Mouse (Mus musculus) limb, embryonic 12.5 days (tissue): ENCODE data around the gene Smap2. TPM values are rescaled to one million over a fixed set of nuclear protein-coding genes. Genes with fewer than 3 reads are reported as not detected.

Experiments
- ATAC-seq: fragments of 200-750 bp; cut with Nextera tagmentation; 2 replicates; pipeline ENCODE4 v1.8.0; 2017; ENCODE audit warnings: low read depth, moderate TSS enrichment; ENCODE audit not compliant: insufficient number of reproducible peaks, insufficient read depth, low FRiP score, low TSS enrichment
- H3K27ac ChIP-seq: fragments of 300-500 bp; sonication (generic); 2 replicates; pipeline ENCODE4 v1.5.1; 2016; ENCODE audit warnings: mild to moderate bottlenecking, moderate library complexity
- H3K27me3 ChIP-seq: fragments of 300-500 bp; sonication (generic); 2 replicates; pipeline ENCODE4 v1.6.1; 2016; ENCODE audit warnings: mild to moderate bottlenecking, moderate library complexity
- H3K36me3 ChIP-seq: fragments of 300-500 bp; sonication (generic); 2 replicates; pipeline ENCODE4 v1.6.1; 2016; ENCODE audit warnings: mild to moderate bottlenecking, moderate library complexity
- H3K4me1 ChIP-seq: fragments of 300-500 bp; sonication (generic); replicated peaks from 2 replicates; pipeline ENCODE4 v1.6.1; 2016
- H3K4me2 ChIP-seq: fragments of 300-500 bp; sonication (generic); 2 replicates; pipeline ENCODE4 v1.6.1; 2016; ENCODE audit warnings: mild to moderate bottlenecking, moderate library complexity
- H3K4me3 ChIP-seq: fragments of 300-500 bp; sonication (generic); replicated peaks from 2 replicates; pipeline ENCODE4 v1.5.1; 2016; ENCODE audit warnings: mild to moderate bottlenecking
- H3K9ac ChIP-seq: fragments of 300-500 bp; sonication (generic); replicated peaks from 2 replicates; pipeline ENCODE4 v1.6.1; 2016; ENCODE audit warnings: mild to moderate bottlenecking, moderate library complexity
- H3K9me3 ChIP-seq: fragments of 300-500 bp; sonication (generic); 2 replicates; pipeline ENCODE4 v1.6.1; 2016; ENCODE audit warnings: mild to moderate bottlenecking, moderate library complexity
- WGBS: fragments of 180-500 bp; shearing (Covaris S2); methylation state at CpG from one replicate; pipeline ENCODE4 v1.1.7; 2016; 5-methylcytosine and 5-hydroxymethylcytosine counted together
- polyA plus RNA-seq: library from polyadenylated mRNA; unstranded; fragments of >200 nt; fragmentation: Nextera tagmentation; extraction: Ambion mirVana; gene quantifications from 2 replicates; pipeline ENCODE4 v1.2.1, GENCODE M21; 2016

The Smap2 gene
- polyA plus RNA-seq, 1 experiment from 2014 or later: 16.9 TPM

- no peak for ATAC-seq
- H3K9me3 ChIP-seq: no peaks in the 10 kb centered on the region
- H3K4me3 ChIP-seq: no peak overlapping the region
- no peaks in the 10 kb centered on the region for H3K36me3 ChIP-seq
- peaks cover 17% of the 10 kb centered on the region for H3K4me1 ChIP-seq
- H3K27ac ChIP-seq: no peak overlapping the region
- no peak overlapping the region for H3K4me2 ChIP-seq
- no peak overlapping the region for H3K9ac ChIP-seq
- WGBS: 76% methylated on average over 10 of the region's 10 CpGs
- no peaks in the 10 kb centered on the region for H3K27me3 ChIP-seq
These were observed 3.2 kb upstream of the Smap2 start for GRCm38 (mm10) chr4:121020040-121020790.

- Histone ChIP-seq H3K9ac (no peak overlapping the region), H3K36me3 (no peaks in the 10 kb centered on the region), H3K27me3 (no peaks in the 10 kb centered on the region), H3K9me3 (no peaks in the 10 kb centered on the region), H3K4me1 (peaks cover 17% of the 10 kb centered on the region), H3K27ac (no peak overlapping the region), H3K4me2 (no peak overlapping the region), H3K4me3 (no peak overlapping the region)
- 85% methylated on average over 3 of the region's 3 CpGs for WGBS
- ATAC-seq: no peak
These were observed 1.2 kb upstream of the Smap2 start for GRCm38 (mm10) chr4:121018250-121018649.

DNA sequence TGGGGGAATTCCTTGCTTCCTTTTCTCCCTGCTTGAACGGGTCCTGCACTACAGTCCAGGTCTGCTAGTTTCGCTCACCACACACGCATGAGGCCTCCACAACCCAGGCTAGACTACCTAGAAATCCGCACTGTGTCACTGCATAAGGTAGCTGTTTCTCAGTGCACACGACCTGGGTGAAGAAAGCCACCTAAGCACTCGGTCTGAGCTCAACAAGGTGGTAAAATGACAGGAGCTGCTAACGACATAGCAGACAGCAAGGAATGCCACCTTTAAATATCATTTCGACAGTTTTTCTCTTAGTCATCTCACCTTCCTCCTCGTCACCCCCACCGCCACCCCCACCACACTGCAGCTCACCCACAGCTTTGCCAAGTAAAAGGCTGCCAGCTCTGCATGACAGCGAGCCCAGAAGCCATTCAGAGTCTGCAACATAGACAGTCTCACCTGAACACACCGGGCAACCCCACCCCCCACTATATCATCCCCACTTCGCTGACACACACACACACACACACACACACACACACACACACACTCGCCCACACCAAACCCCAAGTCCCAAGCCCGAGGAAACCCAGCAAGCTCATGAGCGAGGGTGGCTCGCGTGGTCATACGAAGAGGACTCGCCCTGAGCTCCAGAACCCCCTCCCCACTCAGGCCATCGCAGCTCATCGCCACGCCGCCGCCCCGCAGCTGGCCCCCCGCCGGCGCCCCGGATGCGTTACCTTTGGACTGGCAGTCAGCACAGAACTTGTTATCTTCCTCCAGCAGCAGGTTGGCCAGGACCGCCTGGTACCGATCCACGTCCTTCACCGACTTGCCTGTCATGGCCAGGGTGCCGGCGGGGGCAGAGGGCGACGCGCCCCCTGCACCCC lies 787 bp downstream of the Smap2 start:
- peak overlapping the region; percentile 69; the same call in 1 of the 2 replicates for H3K27ac ChIP-seq
- H3K9me3 ChIP-seq: no peaks in the 10 kb centered on the region
- H3K27me3 ChIP-seq: no peaks in the 10 kb centered on the region
- H3K4me2 ChIP-seq: peak overlapping the region; percentile 97
- WGBS: 5% methylated on average over 40 of the region's 40 CpGs
- peak overlapping the region; percentile 98 for H3K4me3 ChIP-seq
- H3K36me3 ChIP-seq: no peaks in the 10 kb centered on the region
- peak overlapping the region; percentile 83 for H3K9ac ChIP-seq
- peak; percentile 33 for ATAC-seq
- H3K4me1 ChIP-seq: peaks cover 17% of the 10 kb centered on the region

- H3K9me3 ChIP-seq: no peaks in the 10 kb centered on the region
- WGBS: 82% methylated on average over 7 of the region's 7 CpGs
- H3K27ac ChIP-seq: no peak overlapping the region
- no peak for ATAC-seq
- H3K27me3 ChIP-seq: no peaks in the 10 kb centered on the region
- H3K36me3 ChIP-seq: no peaks in the 10 kb centered on the region
- peak overlapping the region; percentile 97; the same call in 1 of the 2 replicates for H3K4me2 ChIP-seq
- H3K9ac ChIP-seq: no peak overlapping the region
- H3K4me1 ChIP-seq: peaks cover 26% of the 10 kb centered on the region
- no peak overlapping the region for H3K4me3 ChIP-seq
These were observed 1.8 kb downstream of the Smap2 start for GRCm38 (mm10) chr4:121015268-121015659.

- H3K27me3 ChIP-seq: no peaks in the 10 kb centered on the region
- peaks cover 28% of the 10 kb centered on the region for H3K4me1 ChIP-seq
- H3K9me3 ChIP-seq: no peaks in the 10 kb centered on the region
- H3K4me3 ChIP-seq: no peak overlapping the region
- H3K9ac ChIP-seq: no peak overlapping the region
- no peaks in the 10 kb centered on the region for H3K36me3 ChIP-seq
- 82% methylated on average over 10 of the region's 10 CpGs for WGBS
- H3K4me2 ChIP-seq: peak overlapping the region; percentile 97; the same call in 1 of the 2 replicates
- ATAC-seq: no peak
- no peak overlapping the region for H3K27ac ChIP-seq
These were observed 2.3 kb downstream of the Smap2 start for GRCm38 (mm10) chr4:121014594-121015267.

DNA sequence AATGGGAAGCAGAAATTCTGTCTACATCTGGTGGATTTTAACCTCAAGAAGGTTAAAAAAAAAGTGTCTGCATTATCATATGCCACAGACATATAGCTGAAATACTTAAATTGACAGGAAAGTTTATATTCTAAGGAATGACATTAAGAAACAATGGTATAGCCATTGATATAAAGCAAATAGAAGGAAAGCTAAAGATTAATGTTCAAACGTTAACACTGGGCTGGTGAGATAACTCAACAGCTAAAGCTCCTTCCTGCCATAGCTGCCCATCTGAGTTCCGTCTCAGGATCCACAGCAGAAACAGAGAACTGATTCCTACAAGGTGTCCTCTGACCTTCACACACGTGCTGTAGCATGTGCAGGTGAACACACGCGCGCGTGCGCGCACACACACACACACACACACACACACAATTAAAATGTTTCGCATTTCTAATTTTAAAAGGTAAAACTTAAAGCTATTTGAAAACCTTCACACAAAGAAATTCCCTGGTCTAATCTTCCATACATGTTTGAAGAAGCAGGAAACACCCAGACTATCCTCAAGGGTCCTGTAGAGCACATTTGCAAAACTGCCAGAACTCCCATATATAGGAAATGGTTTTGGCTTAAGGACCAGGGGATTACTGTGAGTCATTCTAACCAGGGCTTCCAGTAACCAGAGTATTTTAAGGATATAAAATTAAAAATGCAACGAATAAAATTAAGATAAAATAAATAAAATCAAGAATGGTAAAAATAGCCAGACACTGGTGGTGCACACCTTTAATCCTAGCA lies 6.1 kb downstream of the Smap2 start:
- H3K27ac ChIP-seq: no peak overlapping the region
- no peak for ATAC-seq
- H3K9me3 ChIP-seq: no peaks in the 10 kb centered on the region
- 82% methylated on average over 11 of the region's 11 CpGs for WGBS
- peaks cover 36% of the 10 kb centered on the region for H3K4me1 ChIP-seq
- no peaks in the 10 kb centered on the region for H3K36me3 ChIP-seq
- no peaks in the 10 kb centered on the region for H3K27me3 ChIP-seq
- H3K4me2 ChIP-seq: no peak overlapping the region
- H3K4me3 ChIP-seq: no peak overlapping the region
- no peak overlapping the region; the same call in 1 of the 2 replicates for H3K9ac ChIP-seq

DNA sequence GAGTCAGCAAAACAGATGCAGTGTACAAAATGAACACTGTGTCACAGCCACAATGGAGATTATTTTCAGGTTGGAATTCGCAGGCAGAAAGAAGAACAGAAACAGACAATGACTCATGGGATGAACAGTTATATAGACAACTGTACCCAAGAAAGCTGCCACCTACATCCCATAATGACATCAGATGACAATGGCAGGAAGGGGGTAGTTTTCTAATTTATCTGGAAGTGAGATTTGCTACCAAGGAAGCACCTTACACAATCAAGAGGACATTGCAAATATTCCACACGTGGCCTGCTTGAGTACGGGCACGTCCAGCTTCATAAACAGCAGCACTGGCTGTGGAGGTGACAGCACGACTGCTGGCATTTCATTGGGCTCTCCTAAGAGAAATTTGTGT lies 7.9 kb downstream of the Smap2 start:
- WGBS: 84% methylated on average over 5 of the region's 5 CpGs
- no peaks in the 10 kb centered on the region for H3K36me3 ChIP-seq
- no peaks in the 10 kb centered on the region for H3K27me3 ChIP-seq
- no peak overlapping the region for H3K4me3 ChIP-seq
- ATAC-seq: no peak
- no peak overlapping the region for H3K9ac ChIP-seq
- H3K4me2 ChIP-seq: no peak overlapping the region
- H3K27ac ChIP-seq: no peak overlapping the region
- H3K4me1 ChIP-seq: peaks cover 32% of the 10 kb centered on the region
- H3K9me3 ChIP-seq: no peaks in the 10 kb centered on the region

DNA sequence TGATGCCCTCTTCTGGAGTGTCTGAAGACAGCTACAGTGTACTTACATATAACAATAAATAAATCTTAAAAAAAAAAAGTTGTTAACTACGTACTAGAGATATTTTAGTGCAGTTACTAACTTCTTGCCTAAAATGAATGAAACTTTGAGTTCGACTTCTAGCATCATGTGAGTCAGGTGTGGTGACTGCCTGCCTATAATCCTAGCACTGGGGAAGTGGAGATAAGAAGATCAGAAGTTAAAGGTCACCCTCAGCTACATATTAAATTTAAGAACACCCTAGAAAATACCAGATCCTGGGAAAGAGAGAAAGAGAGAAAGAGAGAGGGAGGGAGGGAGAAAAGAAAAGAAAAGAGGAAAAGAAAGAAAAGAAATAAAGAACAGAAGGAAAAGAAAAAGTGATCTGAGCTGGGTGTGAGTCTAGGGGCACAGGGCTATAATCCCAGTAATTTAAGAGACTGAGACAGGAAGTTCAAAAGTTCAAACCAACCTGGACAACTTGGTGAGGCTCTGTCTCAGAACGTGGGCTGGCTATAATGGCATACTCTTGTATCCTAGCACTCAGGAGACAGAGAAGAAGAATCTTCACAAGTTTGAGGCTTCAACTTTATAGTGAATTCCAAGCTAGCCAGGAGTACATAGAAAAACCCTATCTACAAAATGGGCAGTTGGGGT lies 8.8 kb downstream of the Smap2 start:
- 56% methylated on average over 3 of the region's 3 CpGs for WGBS
- H3K27ac ChIP-seq: no peak overlapping the region
- H3K9me3 ChIP-seq: no peaks in the 10 kb centered on the region
- no peak overlapping the region for H3K4me2 ChIP-seq
- H3K27me3 ChIP-seq: no peaks in the 10 kb centered on the region
- H3K36me3 ChIP-seq: no peaks in the 10 kb centered on the region
- no peak overlapping the region for H3K4me3 ChIP-seq
- ATAC-seq: no peak
- H3K9ac ChIP-seq: no peak overlapping the region
- peaks cover 37% of the 10 kb centered on the region for H3K4me1 ChIP-seq

DNA sequence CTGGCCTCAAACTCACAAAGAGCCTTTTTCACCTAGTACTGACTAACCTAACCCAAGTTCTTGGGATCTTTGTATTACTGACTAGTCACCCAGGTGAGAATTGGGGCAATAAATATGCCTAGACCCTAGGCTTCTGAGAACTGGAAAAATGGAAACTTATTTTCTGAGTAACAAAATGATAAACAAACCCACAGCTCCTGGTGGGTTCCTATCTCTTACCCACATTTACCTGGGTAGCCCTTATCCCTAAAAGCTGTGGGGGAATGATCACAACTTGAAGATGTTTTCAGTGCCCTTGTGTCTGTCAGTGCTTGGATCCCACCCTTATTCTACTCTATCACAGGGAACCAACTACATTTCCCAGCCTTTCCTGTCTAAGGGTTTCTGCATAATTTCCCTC lies 10.0 kb downstream of the Smap2 start:
- no peaks in the 10 kb centered on the region for H3K36me3 ChIP-seq
- H3K4me1 ChIP-seq: peaks cover 48% of the 10 kb centered on the region
- H3K27me3 ChIP-seq: no peaks in the 10 kb centered on the region
- no peak overlapping the region for H3K4me3 ChIP-seq
- ATAC-seq: no peak
- H3K4me2 ChIP-seq: no peak overlapping the region
- no peaks in the 10 kb centered on the region for H3K9me3 ChIP-seq
- no peak overlapping the region for H3K27ac ChIP-seq
- H3K9ac ChIP-seq: no peak overlapping the region

GRCm38 (mm10) chr4:121004679-121005078 lies 12.4 kb downstream of the Smap2 start:
- no peak for ATAC-seq

More at GRCm38 (mm10) chr4:121004679-121005078, 12.4 kb downstream of the Smap2 start:
- Histone ChIP-seq H3K9ac (no peak overlapping the region), H3K27me3 (no peaks in the 10 kb centered on the region), H3K27ac (no peak overlapping the region), H3K36me3 (no peaks in the 10 kb centered on the region), H3K9me3 (no peaks in the 10 kb centered on the region), H3K4me1 (peaks cover 40% of the 10 kb centered on the region), H3K4me2 (no peak overlapping the region), H3K4me3 (no peak overlapping the region)
- WGBS: 66% methylated on average over 4 of the region's 4 CpGs
